13 mouse cellular contexts compared by ENCODE assay signal in the genomic region with DNA sequence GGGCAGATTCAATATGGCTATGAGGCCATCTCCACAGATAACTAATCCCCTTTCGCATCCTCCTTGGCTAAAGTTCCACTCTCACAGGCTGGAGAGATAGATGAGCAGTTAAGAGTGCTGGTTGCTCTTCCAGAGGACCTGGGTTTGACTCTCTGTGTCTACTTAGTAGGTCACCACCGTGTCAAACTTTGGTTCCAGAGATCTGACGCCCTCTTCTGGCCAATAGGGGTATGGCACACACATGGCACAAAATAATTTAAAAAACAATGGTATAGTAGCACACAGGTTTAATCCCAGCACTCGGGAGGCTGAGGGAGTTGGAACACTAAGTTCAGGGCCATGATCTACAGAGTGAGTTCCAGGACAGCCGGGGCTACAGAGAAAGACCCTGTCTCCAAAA. TPM values are rescaled to one million over a fixed set of nuclear protein-coding genes. Genes with fewer than 3 reads are reported as not detected.
DNase-seq lines count a peak whose midpoint lies in the region; ATAC-seq and TF ChIP-seq lines count a peak whose summit lies in the region.
"Had no signal": no experiment of that assay in that cellular context is flagged by ENCODE, and none has a peak within 500 bp of the region (broad histone marks: within the 10 kb centered on the region; RNA-seq: fewer than 3 reads in every experiment).

No protein-coding gene starts in this region.

- no peaks in the 10 kb centered on the region for H3K27me3 ChIP-seq in heart, postnatal 0 days (ENCODE audit: control insufficient read depth, insufficient read depth, low read length)
- no peaks in the 10 kb centered on the region for H3K27me3 ChIP-seq in lung, postnatal 0 days (replicated peaks; ENCODE audit: insufficient read depth, low read length)
- H3K27me3 ChIP-seq in MEL (ENCODE audit: control insufficient read depth in 1 of 2, insufficient read depth in 2 of 2, low read length in 2 of 2), result no peaks in the 10 kb centered on the region
- H3K27me3 ChIP-seq in forebrain, embryonic 14.5 days (replicated peaks; ENCODE audit: control insufficient read depth, insufficient read depth, low read length), result no peaks in the 10 kb centered on the region
- H3K27me3 ChIP-seq: heart, embryonic 15.5 days had no signal

- peaks cover 82% of the 10 kb centered on the region for H3K36me3 ChIP-seq in heart, postnatal 0 days (replicated peaks; ENCODE audit: control insufficient read depth, insufficient read depth, low read length)
- H3K36me3 ChIP-seq in lung, postnatal 0 days (ENCODE audit: insufficient read depth, low read length), result peaks cover 67% of the 10 kb centered on the region
- H3K36me3 ChIP-seq in MEL (ENCODE audit: control insufficient read depth in 1 of 2, insufficient read depth in 2 of 2, low read length in 2 of 2), result peaks cover 2 to 47% of the 10 kb centered on the region in 2 experiments; a peak in 3 of 4 replicates
- H3K36me3 ChIP-seq in forebrain, embryonic 14.5 days (ENCODE audit: control insufficient read depth, insufficient read depth, low read length), result peaks cover 42% of the 10 kb centered on the region

- WGBS in heart, postnatal 0 days, result 73% methylated on average over 5 of the region's 5 CpGs
- WGBS in lung, postnatal 0 days, result 72% methylated on average over 5 of the region's 5 CpGs
- WGBS in forebrain, embryonic 14.5 days, result 66% methylated on average over 5 of the region's 5 CpGs

- no peaks in the 10 kb centered on the region for H3K79me2 ChIP-seq in MEL (ENCODE audit: control insufficient read depth, insufficient read depth, low read length, poor library complexity)

- no peaks in the 10 kb centered on the region for H3K9me3 ChIP-seq in heart, postnatal 0 days (replicated peaks; ENCODE audit: control insufficient read depth, low read length)
- H3K9me3 ChIP-seq in lung, postnatal 0 days (ENCODE audit: low read length), result no peaks in the 10 kb centered on the region
- H3K9me3 ChIP-seq in MEL (replicated peaks; ENCODE audit: insufficient read depth, low read length), result no peaks in the 10 kb centered on the region
- no peaks in the 10 kb centered on the region for H3K9me3 ChIP-seq in forebrain, embryonic 14.5 days (replicated peaks; ENCODE audit: control insufficient read depth, low read length)
- H3K9me3 ChIP-seq: heart, embryonic 15.5 days had no signal

- TF ChIP-seq POLR2A in MEL (IDR thresholded peaks at IDR 0.05; ENCODE audit: control insufficient read depth in 1 of 2, insufficient read depth in 1 of 2, low read depth in 1 of 2, low read length in 2 of 2, poor library complexity in 1 of 2), result peak in 1 of 2 experiments; percentile 19; a peak in 1 of 4 replicates

- DNase-seq in heart, postnatal 0 days (ENCODE audit: low spot score), result no peak
- DNase-seq in heart, postnatal 10 days, result no peak
- no peak for DNase-seq in lung, postnatal 0 days (ENCODE audit: low spot score)
- DNase-seq in lung, postnatal 10 days, result no peak
- DNase-seq in MEL (ENCODE audit: low read depth, low spot score), result peak; percentile 63
- DNase-seq in frontal cortex, postnatal 14 days (ENCODE audit: low spot score in 2 of 2), result no peak
- no peak for DNase-seq in forebrain, embryonic 14.5 days (ENCODE audit: low spot score)
- DNase-seq: kidney, postnatal 36 days; lung, adult 18-20 months had no signal

- peak; percentile 39 for TF ChIP-seq CTCF in heart, postnatal 0 days (IDR thresholded peaks at IDR 0.05; ENCODE audit: low read depth)
- TF ChIP-seq CTCF in lung, postnatal 0 days (IDR thresholded peaks at IDR 0.05), result peak; percentile 63
- TF ChIP-seq CTCF in MEL (IDR thresholded peaks at IDR 0.05 in 2 of 3, conservative IDR thresholded peaks at IDR 0.05 in 1 of 3; ENCODE audit: control insufficient read depth in 1 of 3, insufficient read depth in 1 of 3, low read depth in 2 of 3, low read length in 3 of 3, poor library complexity in 1 of 3, severe bottlenecking in 1 of 3), result peak; percentile 67 to 92 (median 76)

- H3K9ac ChIP-seq in heart, postnatal 0 days (replicated peaks; ENCODE audit: low read depth, low read length), result no peak overlapping the region
- H3K9ac ChIP-seq in lung, postnatal 0 days (replicated peaks; ENCODE audit: low read depth), result no peak overlapping the region
- H3K9ac ChIP-seq in MEL (ENCODE audit: control insufficient read depth, low read depth, low read length, poor library complexity, severe bottlenecking), result no peak overlapping the region
- H3K9ac ChIP-seq in forebrain, embryonic 14.5 days (ENCODE audit: low read length), result no peak overlapping the region
- H3K9ac ChIP-seq: heart, embryonic 15.5 days had no signal

- TF ChIP-seq RAD21 in MEL (IDR thresholded peaks at IDR 0.05; ENCODE audit: low read depth, low read length), result peak; percentile 21

- no peak overlapping the region for H3K4me2 ChIP-seq in heart, postnatal 0 days (ENCODE audit: low read depth, low read length)
- no peak overlapping the region for H3K4me2 ChIP-seq in lung, postnatal 0 days (replicated peaks; ENCODE audit: low read depth, low read length)
- no peak overlapping the region for H3K4me2 ChIP-seq in forebrain, embryonic 14.5 days (ENCODE audit: low read length)
- H3K4me2 ChIP-seq: heart, embryonic 15.5 days; midbrain, embryonic 11.5 days had no signal

- no peak overlapping the region for H3K27ac ChIP-seq in heart, postnatal 0 days (ENCODE audit: low read depth)
- H3K27ac ChIP-seq in lung, postnatal 0 days (ENCODE audit: low read length), result no peak overlapping the region
- H3K27ac ChIP-seq in MEL (ENCODE audit: control insufficient read depth, low read depth, low read length), result no peak overlapping the region
- H3K27ac ChIP-seq in forebrain, embryonic 14.5 days (ENCODE audit: low read depth, low read length), result no peak overlapping the region
- H3K27ac ChIP-seq: heart, embryonic 15.5 days had no signal

- no peak overlapping the region for H3K4me3 ChIP-seq in heart, postnatal 0 days (ENCODE audit: low read depth, low read length)
- H3K4me3 ChIP-seq in lung, postnatal 0 days (ENCODE audit: low read depth, low read length), result no peak overlapping the region
- no peak overlapping the region for H3K4me3 ChIP-seq in MEL (ENCODE audit: control insufficient read depth in 1 of 2, insufficient read depth in 1 of 2, low read depth in 2 of 2, low read length in 2 of 2)
- H3K4me3 ChIP-seq in forebrain, embryonic 14.5 days (ENCODE audit: low read depth, low read length), result no peak overlapping the region
- H3K4me3 ChIP-seq: heart, embryonic 15.5 days had no signal

- H3K4me1 ChIP-seq in heart, postnatal 0 days (ENCODE audit: control insufficient read depth, insufficient read depth), result no peaks in the 10 kb centered on the region
- H3K4me1 ChIP-seq in lung, postnatal 0 days (ENCODE audit: insufficient read depth, low read depth, low read length), result no peaks in the 10 kb centered on the region; the same call in 1 of the 2 replicates
- peaks cover under 1 to 5% of the 10 kb centered on the region in 2 experiments; a peak in 2 of 4 replicates for H3K4me1 ChIP-seq in MEL (ENCODE audit: control insufficient read depth in 1 of 2, insufficient read depth in 2 of 2, low read length in 2 of 2)
- peaks cover 8% of the 10 kb centered on the region; the same call in 1 of the 2 replicates for H3K4me1 ChIP-seq in forebrain, embryonic 14.5 days (ENCODE audit: control insufficient read depth, insufficient read depth, low read length)

- no peak for ATAC-seq in heart, postnatal 0 days (ENCODE audit: insufficient read depth, low read depth)
- no peak for ATAC-seq in lung, postnatal 0 days
- ATAC-seq in megakaryocyte progenitor cell, adult 5-6 weeks (replicated peaks; ENCODE audit: poor library complexity), result peak; percentile 24; the same call in 1 of the 2 replicates
- ATAC-seq in forebrain, embryonic 14.5 days, result no peak
- ATAC-seq: hindbrain, embryonic 16.5 days had no signal

- intact Hi-C loops in heart, postnatal 10 days (cut with DNase I), result no loop called here

- no peak for TF ChIP-seq EP300 in heart, postnatal 0 days (IDR thresholded peaks at IDR 0.05; ENCODE audit: low read depth)
- no peak for TF ChIP-seq EP300 in lung, postnatal 0 days (IDR thresholded peaks at IDR 0.05)
- no peak for TF ChIP-seq EP300 in MEL (IDR thresholded peaks at IDR 0.05; ENCODE audit: low read depth in 1 of 2, low read length in 2 of 2)

RNA-seq across cellular contexts. Expression of a gene that starts 15.9 kb away (rescaled TPM):
- 56.5 and 76.1 TPM in 2 replicates for total RNA-seq in heart, postnatal 0 days (2014; rRNA removed; ENCODE audit: low replicate concordance)
- polyA plus RNA-seq in heart, postnatal 0 days (2015; fragmentation: Nextera tagmentation; extraction: Ambion mirVana), result 90.9 and 92.1 TPM in 2 replicates
- 10 to 100 TPM; 62.0 to 71.0 TPM for total RNA-seq in heart, postnatal 10 days (2021)
- polyA plus RNA-seq in lung, postnatal 0 days (2015; fragmentation: Nextera tagmentation; extraction: Ambion mirVana), result 69.5 and 75.7 TPM in 2 replicates
- total RNA-seq in MEL (2012; rRNA removed), result 116 and 136 TPM in 2 replicates
- polyA plus RNA-seq in MEL (2012; ENCODE audit: insufficient read depth in 1 of 2, insufficient read length in 2 of 2, low read depth in 1 of 2, low replicate concordance in 2 of 2, missing spikeins in 1 of 2), result 100 to 1,000 TPM in 1 of 2 experiments, not detected in 1; 299 TPM
- total RNA-seq in megakaryocyte progenitor cell, adult 5-6 weeks (2015), result 83.0 and 94.4 TPM in 2 replicates
- 62.7 and 70.0 TPM in 2 replicates for total RNA-seq in megakaryocyte progenitor cell, adult 5-6 weeks (2017)
- polyA plus RNA-seq in forebrain, embryonic 14.5 days (2014; fragmentation: Nextera tagmentation; extraction: Ambion mirVana), result 65.4 and 69.1 TPM in 2 replicates

RNA-seq across cellular contexts. Expression of a gene that starts 26.5 kb away (rescaled TPM):
- total RNA-seq in heart, postnatal 0 days (2014; rRNA removed; ENCODE audit: low replicate concordance), result 51.6 and 57.8 TPM in 2 replicates
- polyA plus RNA-seq in heart, postnatal 0 days (2015; fragmentation: Nextera tagmentation; extraction: Ambion mirVana), result 15.5 and 17.6 TPM in 2 replicates
- 10 to 100 TPM; 29.2 to 30.7 TPM for total RNA-seq in heart, postnatal 10 days (2021)
- polyA plus RNA-seq in lung, postnatal 0 days (2015; fragmentation: Nextera tagmentation; extraction: Ambion mirVana), result 18.7 and 25.5 TPM in 2 replicates
- 4.0 and 7.4 TPM in 2 replicates for total RNA-seq in MEL (2012; rRNA removed)
- polyA plus RNA-seq in MEL (2012; ENCODE audit: insufficient read depth in 1 of 2, insufficient read length in 2 of 2, low read depth in 1 of 2, low replicate concordance in 2 of 2, missing spikeins in 1 of 2), result 1 to 10 TPM in 1 of 2 experiments, not detected in 1; 6.6 TPM
- 4.0 and 4.5 TPM in 2 replicates for total RNA-seq in megakaryocyte progenitor cell, adult 5-6 weeks (2015)
- total RNA-seq in megakaryocyte progenitor cell, adult 5-6 weeks (2017), result 11.7 and 12.0 TPM in 2 replicates
- 4.9 and 6.4 TPM in 2 replicates for polyA plus RNA-seq in forebrain, embryonic 14.5 days (2014; fragmentation: Nextera tagmentation; extraction: Ambion mirVana)

RNA-seq across cellular contexts. Expression of a gene that starts 50.0 kb away (rescaled TPM):
- total RNA-seq in heart, postnatal 0 days (2014; rRNA removed; ENCODE audit: low replicate concordance), result 34.4 and 36.9 TPM in 2 replicates
- polyA plus RNA-seq in heart, postnatal 0 days (2015; fragmentation: Nextera tagmentation; extraction: Ambion mirVana), result 15.6 TPM in 2 replicates
- total RNA-seq in heart, postnatal 10 days (2021), result 10 to 100 TPM; 57.9 to 59.4 TPM
- polyA plus RNA-seq in lung, postnatal 0 days (2015; fragmentation: Nextera tagmentation; extraction: Ambion mirVana), result 43.2 and 52.1 TPM in 2 replicates
- 100 and 102 TPM in 2 replicates for total RNA-seq in MEL (2012; rRNA removed)
- 100 to 1,000 TPM in 1 of 2 experiments, not detected in 1; 389 TPM for polyA plus RNA-seq in MEL (2012; ENCODE audit: insufficient read depth in 1 of 2, insufficient read length in 2 of 2, low read depth in 1 of 2, low replicate concordance in 2 of 2, missing spikeins in 1 of 2)
- total RNA-seq in megakaryocyte progenitor cell, adult 5-6 weeks (2015), result 22.1 and 29.2 TPM in 2 replicates
- total RNA-seq in megakaryocyte progenitor cell, adult 5-6 weeks (2017), result 12.6 and 14.0 TPM in 2 replicates
- polyA plus RNA-seq in forebrain, embryonic 14.5 days (2014; fragmentation: Nextera tagmentation; extraction: Ambion mirVana), result 19.5 and 20.0 TPM in 2 replicates
